9 mouse cellular contexts compared by ENCODE assay signal in the genomic region with DNA sequence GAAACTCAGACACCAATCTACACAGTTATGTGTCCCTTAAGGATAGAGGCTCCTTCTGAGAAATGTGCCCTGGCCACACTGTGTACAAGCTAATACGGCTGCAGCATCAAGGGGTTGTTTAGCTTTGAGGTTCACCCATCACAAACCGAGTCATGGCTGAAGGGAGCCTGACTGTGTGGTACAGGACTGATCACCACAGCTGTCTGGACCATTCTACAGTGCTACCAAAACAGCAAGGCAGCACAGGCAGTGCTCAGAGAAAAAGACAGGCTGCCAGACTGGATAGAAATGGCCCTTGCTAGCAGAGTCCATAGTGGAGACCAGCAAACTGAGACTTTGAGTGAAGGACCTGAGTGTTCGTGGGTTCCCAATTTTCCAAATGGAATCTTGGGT. TPM values are rescaled to one million over a fixed set of nuclear protein-coding genes. Genes with fewer than 3 reads are reported as not detected.
A peak's percentile ranks its signal among the peaks of the same experiment; 100 is the strongest.
DNase-seq lines count a peak whose midpoint lies in the region; ATAC-seq and TF ChIP-seq lines count a peak whose summit lies in the region.
"Had no signal": no experiment of that assay in that cellular context is flagged by ENCODE, and none has a peak within 500 bp of the region (broad histone marks: within the 10 kb centered on the region; RNA-seq: fewer than 3 reads in every experiment).

No protein-coding gene starts in this region.

- H3K4me2 ChIP-seq in lung, embryonic 16.5 days (ENCODE audit: low read depth, low read length), result peak overlapping the region; percentile 76
- peak overlapping the region; percentile 67 for H3K4me2 ChIP-seq in forebrain, embryonic 11.5 days (ENCODE audit: low read depth, low read length, severe bottlenecking)
- H3K4me2 ChIP-seq in limb, embryonic 14.5 days (replicated peaks; ENCODE audit: low read depth, low read length, severe bottlenecking), result peak overlapping the region; percentile 89

- WGBS in lung, embryonic 16.5 days, result 12% methylated on average over 3 of the region's 3 CpGs
- WGBS in forebrain, embryonic 11.5 days, result 69% methylated on average over 3 of the region's 3 CpGs
- WGBS in limb, embryonic 14.5 days, result 33% methylated on average over 3 of the region's 3 CpGs
- 7% methylated on average over 3 of the region's 3 CpGs for WGBS in olfactory bulb, adult 2 months

- no peak for DNase-seq in lung, postnatal 4 days
- DNase-seq in forebrain, embryonic 11.5 days (ENCODE audit: low spot score), result no peak
- no peak for DNase-seq in limb, embryonic 14.5 days (ENCODE audit: low spot score)
- no peak for DNase-seq in thymus, postnatal 25 days
- no peak for DNase-seq in thymus, postnatal 14 days

- TF ChIP-seq POLR2A in limb, embryonic 14.5 days (IDR thresholded peaks at IDR 0.05; ENCODE audit: borderline replicate concordance, extremely low read depth, insufficient read depth, insufficient read length), result no peak
- no peak for TF ChIP-seq POLR2A in olfactory bulb, adult 2 months (IDR thresholded peaks at IDR 0.05; ENCODE audit: insufficient read depth, low read depth, low read length)

- peak overlapping the region; percentile 85 for H3K9ac ChIP-seq in lung, embryonic 16.5 days (ENCODE audit: low read length)
- H3K9ac ChIP-seq in forebrain, embryonic 11.5 days (ENCODE audit: low read length), result peak overlapping the region; percentile 79
- peak overlapping the region; percentile 69 for H3K9ac ChIP-seq in limb, embryonic 14.5 days (ENCODE audit: low read depth, low read length, severe bottlenecking)

- no peaks in the 10 kb centered on the region for H3K27me3 ChIP-seq in lung, embryonic 16.5 days (ENCODE audit: control insufficient read depth, insufficient read depth, low read depth, low read length)
- H3K27me3 ChIP-seq in forebrain, embryonic 11.5 days (ENCODE audit: control insufficient read depth, insufficient read depth, low read length), result no peaks in the 10 kb centered on the region
- H3K27me3 ChIP-seq in limb, embryonic 14.5 days (ENCODE audit: control insufficient read depth, insufficient read depth, low read length), result no peaks in the 10 kb centered on the region

- peak overlapping the region; percentile 77 for H3K4me3 ChIP-seq in lung, embryonic 16.5 days (ENCODE audit: low read length)
- peak overlapping the region; percentile 80 for H3K4me3 ChIP-seq in forebrain, embryonic 11.5 days (ENCODE audit: low read depth, low read length)
- H3K4me3 ChIP-seq in limb, embryonic 14.5 days (replicated peaks; ENCODE audit: low read length), result peak overlapping the region; percentile 73
- peak overlapping the region; percentile 88 for H3K4me3 ChIP-seq in olfactory bulb, adult 2 months (ENCODE audit: insufficient read depth, low read depth, low read length)

- H3K9me3 ChIP-seq in lung, embryonic 16.5 days (ENCODE audit: control insufficient read depth, low read length), result no peaks in the 10 kb centered on the region
- H3K9me3 ChIP-seq in forebrain, embryonic 11.5 days (ENCODE audit: control insufficient read depth, low read length), result no peaks in the 10 kb centered on the region
- no peaks in the 10 kb centered on the region for H3K9me3 ChIP-seq in limb, embryonic 14.5 days (ENCODE audit: control insufficient read depth, low read length)

- peaks cover 13% of the 10 kb centered on the region for H3K36me3 ChIP-seq in lung, embryonic 16.5 days (ENCODE audit: control insufficient read depth, insufficient read depth, low read length)
- no peaks in the 10 kb centered on the region for H3K36me3 ChIP-seq in forebrain, embryonic 11.5 days (ENCODE audit: control insufficient read depth, insufficient read depth, low read length)
- peaks cover 16% of the 10 kb centered on the region for H3K36me3 ChIP-seq in limb, embryonic 14.5 days (ENCODE audit: control insufficient read depth, insufficient read depth, low read length)

- peak overlapping the region; percentile 96; the same call in 1 of the 2 replicates for H3K27ac ChIP-seq in lung, embryonic 16.5 days (ENCODE audit: low read length)
- no peak overlapping the region for H3K27ac ChIP-seq in forebrain, embryonic 11.5 days (ENCODE audit: low read depth, low read length)
- H3K27ac ChIP-seq in limb, embryonic 14.5 days (replicated peaks; ENCODE audit: low read depth, low read length), result no peak overlapping the region
- H3K27ac ChIP-seq in olfactory bulb, adult 2 months (ENCODE audit: insufficient read depth, low read depth, low read length), result peak overlapping the region; percentile 84

- H3K4me1 ChIP-seq in lung, embryonic 16.5 days (replicated peaks; ENCODE audit: control insufficient read depth, insufficient read depth, low read length), result peaks cover 38% of the 10 kb centered on the region
- H3K4me1 ChIP-seq in forebrain, embryonic 11.5 days (replicated peaks; ENCODE audit: control insufficient read depth, insufficient read depth, low read length), result peaks cover 2% of the 10 kb centered on the region; the same call in 1 of the 2 replicates
- H3K4me1 ChIP-seq in limb, embryonic 14.5 days (ENCODE audit: control insufficient read depth, insufficient read depth, low read length), result peaks cover 24% of the 10 kb centered on the region
- peaks cover 7% of the 10 kb centered on the region; the same call in 1 of the 2 replicates for H3K4me1 ChIP-seq in olfactory bulb, adult 2 months (ENCODE audit: control insufficient read depth, insufficient read depth, low read length)

- ATAC-seq in lung, embryonic 16.5 days (ENCODE audit: low read depth), result no peak
- ATAC-seq in forebrain, embryonic 11.5 days (replicated peaks; ENCODE audit: low FRiP score), result 0 out of 2 replicates have a peak, but pooled peaks have one; percentile 0
- ATAC-seq in limb, embryonic 14.5 days (ENCODE audit: low FRiP score, low read depth), result no peak
- ATAC-seq in granulocyte monocyte progenitor cell, adult 5-6 weeks (replicated peaks; ENCODE audit: poor library complexity, severe bottlenecking), result no peak

- TF ChIP-seq CTCF in olfactory bulb, adult 2 months (IDR thresholded peaks at IDR 0.05; ENCODE audit: insufficient read depth, low read depth, low read length), result no peak

RNA-seq across cellular contexts. Expression of gene Cst3, which starts 1.3 kb away (rescaled TPM):
- polyA plus RNA-seq in lung, embryonic 16.5 days (2015; fragmentation: Nextera tagmentation; extraction: Ambion mirVana), result 551 and 603 TPM in 2 replicates
- 300 and 319 TPM in 2 replicates for polyA plus RNA-seq in forebrain, embryonic 11.5 days (2014; fragmentation: Nextera tagmentation; extraction: Ambion mirVana)
- 413 and 416 TPM in 2 replicates for polyA plus RNA-seq in limb, embryonic 14.5 days (2012; rRNA removed)
- polyA plus RNA-seq in limb, embryonic 14.5 days (2014; fragmentation: Nextera tagmentation; extraction: Ambion mirVana), result 518 and 558 TPM in 2 replicates
- 616 and 1,102 TPM in 2 replicates for polyA plus RNA-seq in olfactory bulb, adult 2 months (2012; ENCODE audit: insufficient read depth, insufficient read length, low replicate concordance, missing spikeins)
- total RNA-seq in granulocyte monocyte progenitor cell, adult 5-6 weeks (2014; fragmentation: Nextera tagmentation), result 362 and 448 TPM in 2 replicates
- 432 and 469 TPM in 2 replicates for total RNA-seq in granulocyte monocyte progenitor cell, adult 5-6 weeks (2017)

RNA-seq across cellular contexts. Expression of gene 9230104L09Rik, which starts 9.4 kb away (rescaled TPM):
- not detected in 2 replicates for polyA plus RNA-seq in lung, embryonic 16.5 days (2015; fragmentation: Nextera tagmentation; extraction: Ambion mirVana)
- polyA plus RNA-seq in forebrain, embryonic 11.5 days (2014; fragmentation: Nextera tagmentation; extraction: Ambion mirVana), result not detected in 2 replicates
- 0.20 TPM in 1 of 2 replicates, not detected in the other for polyA plus RNA-seq in limb, embryonic 14.5 days (2012; rRNA removed)
- polyA plus RNA-seq in limb, embryonic 14.5 days (2014; fragmentation: Nextera tagmentation; extraction: Ambion mirVana), result not detected in 2 replicates
- polyA plus RNA-seq in olfactory bulb, adult 2 months (2012; ENCODE audit: insufficient read depth, insufficient read length, low replicate concordance, missing spikeins), result not detected in 2 replicates
- not detected in 2 replicates for total RNA-seq in granulocyte monocyte progenitor cell, adult 5-6 weeks (2014; fragmentation: Nextera tagmentation)
- not detected in 2 replicates for total RNA-seq in granulocyte monocyte progenitor cell, adult 5-6 weeks (2017)
- total RNA-seq: layer of hippocampus, postnatal 25 days had no signal

RNA-seq across cellular contexts. Expression of gene Cst9, which starts 39.3 kb away (rescaled TPM):
- 0.24 TPM in 1 of 2 replicates, not detected in the other for polyA plus RNA-seq in lung, embryonic 16.5 days (2015; fragmentation: Nextera tagmentation; extraction: Ambion mirVana)
- not detected in 2 replicates for polyA plus RNA-seq in forebrain, embryonic 11.5 days (2014; fragmentation: Nextera tagmentation; extraction: Ambion mirVana)
- polyA plus RNA-seq in limb, embryonic 14.5 days (2012; rRNA removed), result not detected in 2 replicates
- not detected in 2 replicates for polyA plus RNA-seq in limb, embryonic 14.5 days (2014; fragmentation: Nextera tagmentation; extraction: Ambion mirVana)
- polyA plus RNA-seq in olfactory bulb, adult 2 months (2012; ENCODE audit: insufficient read depth, insufficient read length, low replicate concordance, missing spikeins), result not detected in 2 replicates
- total RNA-seq in granulocyte monocyte progenitor cell, adult 5-6 weeks (2014; fragmentation: Nextera tagmentation), result not detected in 2 replicates
- total RNA-seq in granulocyte monocyte progenitor cell, adult 5-6 weeks (2017), result not detected in 2 replicates
- total RNA-seq: layer of hippocampus, postnatal 25 days had no signal

RNA-seq across cellular contexts. Expression of gene Cst13, which starts 54.3 kb away (rescaled TPM):
- polyA plus RNA-seq in lung, embryonic 16.5 days (2015; fragmentation: Nextera tagmentation; extraction: Ambion mirVana), result not detected in 2 replicates
- not detected in 2 replicates for polyA plus RNA-seq in forebrain, embryonic 11.5 days (2014; fragmentation: Nextera tagmentation; extraction: Ambion mirVana)
- polyA plus RNA-seq in limb, embryonic 14.5 days (2012; rRNA removed), result not detected in 2 replicates
- not detected in 2 replicates for polyA plus RNA-seq in limb, embryonic 14.5 days (2014; fragmentation: Nextera tagmentation; extraction: Ambion mirVana)
- polyA plus RNA-seq in olfactory bulb, adult 2 months (2012; ENCODE audit: insufficient read depth, insufficient read length, low replicate concordance, missing spikeins), result not detected in 2 replicates
- total RNA-seq in granulocyte monocyte progenitor cell, adult 5-6 weeks (2014; fragmentation: Nextera tagmentation), result not detected in 2 replicates
- total RNA-seq in granulocyte monocyte progenitor cell, adult 5-6 weeks (2017), result not detected in 2 replicates
- total RNA-seq: layer of hippocampus, postnatal 25 days had no signal

Comparison
In these comparisons a context has a peak if more than half of its experiments do, and no peak if none do; other contexts are left out.
1. H3K27ac ChIP-seq: peak in lung, embryonic 16.5 days (single experiment) and olfactory bulb, adult 2 months (single experiment); none in forebrain, embryonic 11.5 days (single experiment) and limb, embryonic 14.5 days (single experiment).
2. Peak in every context shown above with its lines, with median percentiles within 50 percentile points of each other: H3K4me2 ChIP-seq, H3K4me3 ChIP-seq and H3K9ac ChIP-seq.